Mouse (Mus musculus): ENCODE measurements around the gene Zrsr2.
A peak's percentile ranks its signal among the peaks of the same experiment; 100 is the strongest.

The Zrsr2 gene

GRCm38 (mm10) chrX:163958467-163958875 lies at the start of gene Zrsr2:
Gene Zrsr2, minus strand, starts transcription at chrX:163958661.
- DNase-seq (ENCODE audit: low spot score) = peak; percentile 72

DNA sequence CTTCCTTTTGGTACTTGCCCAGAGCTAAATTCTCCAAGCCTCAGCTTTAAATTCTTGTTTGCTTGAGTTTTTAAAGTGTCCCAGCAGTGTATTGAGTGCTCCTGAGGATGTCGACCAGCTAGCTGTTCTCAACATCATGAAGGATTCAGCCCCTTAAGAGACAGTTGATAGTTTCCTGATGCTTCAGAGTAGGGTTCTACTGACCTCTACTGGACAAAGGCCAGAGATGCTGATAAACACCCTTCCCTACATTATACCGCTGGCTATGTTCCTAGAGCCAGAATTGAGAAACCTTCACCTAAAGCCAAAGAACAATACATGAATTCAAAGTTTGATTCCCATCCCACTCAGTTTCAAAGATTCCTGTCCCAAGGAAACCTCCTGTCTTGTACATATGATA lies 46.3 kb upstream of the Zrsr2 start:
- DNase-seq (ENCODE audit: low spot score) = no peak

DNA sequence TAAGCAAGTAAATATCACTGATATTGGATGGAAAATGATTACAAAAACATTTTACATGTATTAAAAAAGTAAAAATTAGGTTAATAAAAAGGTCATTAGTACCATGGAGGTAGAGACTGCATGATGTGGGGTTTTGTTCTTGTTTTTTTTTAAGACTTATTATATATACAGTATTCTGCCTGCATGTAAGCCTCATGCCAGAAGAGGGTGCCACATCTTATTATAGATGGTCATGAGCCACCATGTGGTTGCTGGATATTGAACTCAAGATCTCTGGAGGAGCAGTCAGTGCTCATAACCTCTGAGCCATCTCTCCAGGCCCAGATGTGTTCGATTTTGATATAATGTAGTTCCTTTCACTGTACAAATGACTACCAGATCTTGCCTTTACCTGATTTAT lies 41.4 kb upstream of the Zrsr2 start:
- DNase-seq (ENCODE audit: low spot score) = no peak

DNA sequence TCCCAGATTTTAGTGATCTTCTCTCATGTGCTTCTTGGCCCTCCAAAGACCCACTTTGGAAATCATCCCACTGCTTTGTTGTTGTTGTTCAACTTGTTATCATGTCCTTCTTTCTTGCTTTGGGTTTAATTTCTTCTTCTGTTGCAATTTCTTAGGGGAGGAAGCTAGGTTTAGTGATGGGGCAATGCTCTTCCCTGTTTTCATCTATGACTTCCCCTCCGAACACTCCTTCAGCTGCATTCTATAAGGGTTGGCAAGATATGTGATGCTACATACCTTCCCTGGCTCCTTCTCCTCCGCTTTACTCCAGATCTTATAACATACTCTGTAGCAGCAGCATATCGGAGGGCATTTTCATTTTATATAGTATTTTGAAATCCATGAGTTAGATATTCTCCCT lies 38.3 kb upstream of the Zrsr2 start:
- DNase-seq (ENCODE audit: low spot score) = no peak

- DNase-seq (ENCODE audit: low spot score) = no peak
Measured at GRCm38 (mm10) chrX:163987718-163988374, 29.4 kb upstream of the Zrsr2 start.

- no peak for DNase-seq (ENCODE audit: low spot score)
Measured at GRCm38 (mm10) chrX:163982129-163982528, 23.7 kb upstream of the Zrsr2 start.

DNA sequence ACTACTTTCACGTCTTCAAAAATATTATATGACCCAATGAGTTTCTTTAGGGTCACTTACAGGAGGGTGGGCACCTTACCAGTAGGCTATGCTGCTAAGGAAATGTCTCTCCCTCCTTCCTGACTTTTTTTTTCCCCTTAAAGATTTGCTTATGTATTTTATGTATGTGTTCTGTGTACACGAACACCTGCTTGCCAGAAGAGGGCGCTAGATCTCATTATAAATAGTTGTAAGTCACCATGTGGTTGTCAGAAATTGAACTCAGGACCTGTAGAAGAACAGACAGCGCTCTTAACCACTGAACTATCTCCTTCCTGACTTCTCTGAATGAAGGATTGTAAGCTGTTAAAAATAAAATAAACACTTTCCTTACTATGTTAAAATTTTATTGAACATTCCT lies 23.0 kb upstream of the Zrsr2 start:
- DNase-seq (ENCODE audit: low spot score) = no peak

GRCm38 (mm10) chrX:163981092-163981491 lies 22.6 kb upstream of the Zrsr2 start:
- no peak for DNase-seq (ENCODE audit: low spot score)

GRCm38 (mm10) chrX:163957803-163958466 lies 526 bp downstream of the Zrsr2 start:
- DNase-seq (ENCODE audit: low spot score) = peak; percentile 29

DNA sequence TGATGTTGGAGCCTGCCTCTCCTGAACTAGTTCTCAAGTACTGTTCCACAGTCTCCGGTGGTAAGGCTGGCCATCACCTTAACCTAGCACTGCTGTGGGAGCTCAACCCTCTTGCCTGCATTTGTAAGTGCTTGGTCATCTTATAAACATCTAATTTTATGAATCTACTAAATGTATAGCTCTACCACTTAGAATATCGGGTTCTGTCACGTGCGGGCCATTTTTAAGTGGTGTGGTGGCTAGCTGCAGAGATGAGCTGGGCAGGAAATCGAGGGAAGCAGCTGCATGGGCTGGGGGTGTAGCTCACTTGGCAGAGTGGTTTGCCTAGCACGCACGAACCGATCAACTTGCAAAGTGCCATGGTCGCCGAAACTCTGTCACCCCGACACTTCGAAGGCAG lies 1.1 kb downstream of the Zrsr2 start:
- DNase-seq (ENCODE audit: low spot score) = no peak

- DNase-seq (ENCODE audit: low spot score) = no peak
Measured at GRCm38 (mm10) chrX:163951618-163952017, 6.8 kb downstream of the Zrsr2 start.

GRCm38 (mm10) chrX:163944381-163944780 lies 14.1 kb downstream of the Zrsr2 start:
- no peak for DNase-seq (ENCODE audit: low spot score)

GRCm38 (mm10) chrX:163938587-163938986 lies 19.9 kb downstream of the Zrsr2 start:
- no peak for DNase-seq (ENCODE audit: low spot score)

DNA sequence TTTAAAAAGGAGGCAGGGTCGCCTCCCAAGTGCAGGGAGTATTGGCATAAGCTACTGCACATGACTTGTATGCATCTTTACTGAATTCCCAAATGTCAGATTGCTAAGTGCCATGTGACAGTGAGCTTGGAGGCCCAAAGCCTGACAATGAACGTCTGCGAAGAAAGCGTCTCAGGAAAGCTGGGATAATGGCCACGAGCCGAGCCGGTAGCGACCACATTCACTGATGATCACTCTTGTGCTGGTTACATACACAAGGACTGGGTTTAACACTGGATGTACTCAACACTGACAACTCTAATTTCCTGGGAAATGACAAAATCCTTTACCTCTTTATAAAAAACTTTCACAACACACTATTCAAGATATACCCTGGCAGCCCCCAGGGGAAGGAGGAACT lies 23.7 kb downstream of the Zrsr2 start:
- DNase-seq (ENCODE audit: low spot score) = no peak

DNA sequence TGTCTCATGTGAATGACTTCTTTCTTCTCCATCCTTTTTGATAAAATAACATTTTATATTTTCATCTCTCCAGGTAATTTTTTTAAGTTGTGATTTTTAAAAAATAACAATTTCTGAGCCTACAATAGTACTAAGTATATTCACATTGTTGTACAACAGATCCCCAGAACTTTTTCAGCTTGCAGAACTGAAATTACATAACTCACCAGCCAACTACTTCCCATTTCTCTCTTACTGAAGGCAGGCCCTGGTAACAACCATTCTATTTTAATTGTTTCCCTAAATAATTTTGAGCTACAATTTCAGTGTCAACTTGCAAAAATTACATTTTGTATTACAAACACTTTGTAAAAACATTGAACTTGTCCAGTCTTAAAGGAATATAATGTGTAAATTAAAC lies 28.9 kb downstream of the Zrsr2 start:
- DNase-seq (ENCODE audit: low spot score) = no peak

GRCm38 (mm10) chrX:163912791-163913190 lies 45.7 kb downstream of the Zrsr2 start:
- DNase-seq (ENCODE audit: low spot score) = no peak

GRCm38 (mm10) chrX:163909381-163909780 lies 49.1 kb downstream of the Zrsr2 start:
- peak; percentile 7 for DNase-seq (ENCODE audit: low spot score)

DNA sequence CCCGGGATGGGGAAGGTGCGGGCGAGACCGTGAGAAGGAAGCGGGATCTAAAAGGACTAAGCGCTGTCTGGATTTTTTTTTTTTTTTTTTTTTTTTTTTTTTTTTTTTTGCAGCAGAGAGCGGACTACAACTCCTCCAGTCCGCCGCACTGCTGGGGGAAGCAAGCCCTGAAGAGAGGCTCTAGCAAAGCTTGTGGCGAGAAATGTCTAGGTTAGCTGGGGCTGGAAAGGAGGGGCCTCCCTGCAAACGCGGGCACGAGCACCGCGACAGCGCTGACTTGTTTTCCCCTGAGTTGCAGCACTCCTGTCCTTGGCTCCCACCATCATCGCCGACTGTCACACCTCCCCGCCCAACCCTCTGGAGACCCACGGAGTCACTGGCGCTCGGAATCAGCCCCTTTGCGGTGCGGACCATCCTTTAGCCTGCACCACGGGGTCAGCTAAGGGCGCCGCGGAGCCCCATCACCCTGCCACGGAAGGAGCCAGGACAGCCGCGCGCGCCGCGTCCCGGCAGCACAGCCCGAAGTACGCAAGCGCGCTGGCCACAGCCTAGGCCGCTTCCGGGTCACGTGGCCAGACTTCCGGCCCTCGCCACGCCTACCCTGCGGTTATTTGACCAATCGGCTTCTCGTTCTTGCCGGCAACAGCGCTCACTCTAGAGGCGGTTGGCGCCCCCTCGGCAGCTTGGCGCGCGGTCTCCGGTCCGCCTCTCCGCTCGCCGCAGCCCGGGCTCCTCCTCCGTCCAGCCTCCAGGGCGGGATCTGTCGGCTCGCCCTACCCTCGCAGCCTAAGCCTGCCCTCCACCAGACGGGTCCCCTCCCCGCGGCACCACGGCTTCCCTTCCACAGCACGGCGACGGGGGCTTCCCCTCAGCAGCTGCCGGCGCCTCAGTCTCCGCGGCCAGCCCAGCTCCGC lies 49.9 kb downstream of the Zrsr2 start, which contains the start of gene Ap1s2:
Gene Ap1s2, plus strand, starts transcription at position 681 of the 914 bp plus-strand sequence.
- peak; percentile 92 for DNase-seq (ENCODE audit: low spot score)

DNA sequence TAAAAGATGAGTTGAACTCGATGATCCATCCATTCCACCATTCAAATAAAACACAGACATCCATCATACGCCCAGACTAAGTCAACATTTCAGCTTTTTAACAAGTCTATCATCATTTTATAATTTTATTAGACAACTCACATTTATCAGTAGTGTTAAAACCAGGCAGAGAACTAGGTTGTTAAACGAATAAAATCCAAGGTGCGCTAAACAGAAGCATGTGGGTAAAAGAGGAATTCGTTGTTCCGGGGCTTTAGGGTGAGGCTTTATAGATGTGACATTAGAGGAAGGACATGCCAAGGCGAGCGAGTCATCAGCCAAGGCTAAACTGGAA lies 50.5 kb downstream of the Zrsr2 start:
- no peak for DNase-seq (ENCODE audit: low spot score)

DNA sequence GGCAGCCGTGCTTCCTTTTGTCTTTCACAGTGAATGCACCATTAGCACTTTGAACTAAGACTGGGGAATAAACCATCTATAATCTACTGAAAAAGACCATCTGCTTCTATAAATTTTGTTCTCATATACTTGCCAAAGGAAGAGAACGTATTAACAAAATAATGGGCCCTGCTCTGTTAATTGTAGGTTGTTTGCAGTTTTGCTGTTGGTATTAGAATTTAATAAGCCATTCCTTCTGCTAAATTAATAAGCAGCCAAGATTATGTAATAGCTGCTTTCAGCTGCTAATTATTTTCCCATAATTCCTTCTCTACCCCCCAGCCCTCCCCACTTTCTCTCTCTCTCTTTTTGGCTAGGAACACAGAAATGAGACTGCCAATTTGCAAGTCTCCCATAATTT lies 51.6 kb downstream of the Zrsr2 start:
- no peak for DNase-seq (ENCODE audit: low spot score)

GRCm38 (mm10) chrX:163899431-163900020 lies 58.9 kb downstream of the Zrsr2 start:
- DNase-seq (ENCODE audit: low spot score) = no peak

DNA sequence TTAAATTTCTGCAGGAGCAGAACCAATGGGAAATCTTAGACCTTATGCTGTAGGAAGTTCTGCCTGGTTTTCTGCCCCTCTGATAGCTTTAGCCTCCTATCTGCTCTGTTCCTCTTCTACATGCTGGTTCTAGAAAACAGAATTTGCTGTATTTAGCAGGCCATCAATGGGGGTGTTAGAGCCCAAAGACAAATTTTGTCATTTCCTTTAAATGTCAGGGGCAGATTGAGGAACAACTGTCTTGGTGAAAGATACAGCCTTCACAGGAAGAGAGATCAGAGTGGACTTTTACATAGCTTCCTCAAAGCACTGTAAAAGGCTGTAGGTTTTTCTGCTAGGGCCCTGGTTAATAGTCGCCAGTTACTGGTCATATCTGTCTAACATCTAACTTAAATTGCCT lies 61.1 kb downstream of the Zrsr2 start:
- DNase-seq (ENCODE audit: low spot score) = no peak
